Mouse (Mus musculus) kidney, postnatal 0 days (tissue): Measurements from ENCODE around the gene Cdc37l1. TPM values are rescaled to one million over a fixed set of nuclear protein-coding genes. Genes with fewer than 3 reads are reported as not detected.

ENCODE experiments used
- ATAC-seq: fragments of 200-750 bp; cut with Nextera tagmentation; replicated peaks from 2 replicates; pipeline ENCODE4 v1.8.0; 2017; ENCODE audit warnings: low read depth, moderate number of reproducible peaks, moderate TSS enrichment, moderate library complexity; ENCODE audit not compliant: low FRiP score
- DNase-seq: peaks from one replicate; pipeline ENCODE4 v3.0.0-alpha.2; 2016; ENCODE audit warnings: low spot score
- H3K27ac ChIP-seq: fragments of 300-500 bp; sonication (generic); 2 replicates; pipeline ENCODE4 v1.5.1; 2014; ENCODE audit warnings: mild to moderate bottlenecking
- H3K27me3 ChIP-seq: fragments of 300-500 bp; sonication (generic); 2 replicates; pipeline ENCODE4 v1.6.1; 2014; ENCODE audit warnings: low read length, mixed read lengths; ENCODE audit not compliant: insufficient read depth
- H3K36me3 ChIP-seq: fragments of 300-500 bp; sonication (generic); 2 replicates; pipeline ENCODE4 v1.6.1; 2014; ENCODE audit warnings: low read length, mixed read lengths; ENCODE audit not compliant: insufficient read depth
- H3K4me1 ChIP-seq: fragments of 300-500 bp; sonication (generic); replicated peaks from 2 replicates; pipeline ENCODE4 v1.6.1; 2014; ENCODE audit warnings: antibody characterized with exemption, low read length, mixed read lengths; ENCODE audit not compliant: insufficient read depth
- H3K4me2 ChIP-seq: fragments of 300-500 bp; sonication (generic); 2 replicates; pipeline ENCODE4 v1.6.1; 2014; ENCODE audit warnings: mild to moderate bottlenecking, low read length, moderate library complexity, mixed read lengths
- H3K4me3 ChIP-seq: fragments of 300-500 bp; sonication (generic); replicated peaks from 2 replicates; pipeline ENCODE4 v1.5.1; 2014; ENCODE audit warnings: low read depth, low read length
- H3K9ac ChIP-seq: fragments of 300-500 bp; sonication (generic); 2 replicates; pipeline ENCODE4 v1.6.1; 2014; ENCODE audit warnings: low read depth, low read length
- H3K9me3 ChIP-seq: fragments of 300-500 bp; sonication (generic); replicated peaks from 2 replicates; pipeline ENCODE4 v1.6.1; 2016; ENCODE audit warnings: low read length, inconsistent platforms, mixed read lengths
- CTCF ChIP-seq: IDR thresholded peaks from 2 replicates; pipeline ENCODE4 v1.5.1; 2016; ENCODE audit warnings: antibody characterized with exemption, low read depth, mild to moderate bottlenecking, moderate library complexity
- WGBS: fragments of 180-500 bp; shearing (Covaris S2); extraction: QIAGEN DNeasy Blood & Tissue Kit; methylation state at CpG from one replicate; pipeline ENCODE4 v1.1.7; 2014; 5-methylcytosine and 5-hydroxymethylcytosine counted together
- polyA plus RNA-seq: library from polyadenylated mRNA; unstranded; fragments of >200 nt; fragmentation: Nextera tagmentation; extraction: Ambion mirVana; gene quantifications from 2 replicates; pipeline ENCODE4 v1.2.1, GENCODE M21; 2015

Cdc37l1 gene
- polyA plus RNA-seq, 1 experiment from 2014 or later: 28.2 TPM

DNA sequence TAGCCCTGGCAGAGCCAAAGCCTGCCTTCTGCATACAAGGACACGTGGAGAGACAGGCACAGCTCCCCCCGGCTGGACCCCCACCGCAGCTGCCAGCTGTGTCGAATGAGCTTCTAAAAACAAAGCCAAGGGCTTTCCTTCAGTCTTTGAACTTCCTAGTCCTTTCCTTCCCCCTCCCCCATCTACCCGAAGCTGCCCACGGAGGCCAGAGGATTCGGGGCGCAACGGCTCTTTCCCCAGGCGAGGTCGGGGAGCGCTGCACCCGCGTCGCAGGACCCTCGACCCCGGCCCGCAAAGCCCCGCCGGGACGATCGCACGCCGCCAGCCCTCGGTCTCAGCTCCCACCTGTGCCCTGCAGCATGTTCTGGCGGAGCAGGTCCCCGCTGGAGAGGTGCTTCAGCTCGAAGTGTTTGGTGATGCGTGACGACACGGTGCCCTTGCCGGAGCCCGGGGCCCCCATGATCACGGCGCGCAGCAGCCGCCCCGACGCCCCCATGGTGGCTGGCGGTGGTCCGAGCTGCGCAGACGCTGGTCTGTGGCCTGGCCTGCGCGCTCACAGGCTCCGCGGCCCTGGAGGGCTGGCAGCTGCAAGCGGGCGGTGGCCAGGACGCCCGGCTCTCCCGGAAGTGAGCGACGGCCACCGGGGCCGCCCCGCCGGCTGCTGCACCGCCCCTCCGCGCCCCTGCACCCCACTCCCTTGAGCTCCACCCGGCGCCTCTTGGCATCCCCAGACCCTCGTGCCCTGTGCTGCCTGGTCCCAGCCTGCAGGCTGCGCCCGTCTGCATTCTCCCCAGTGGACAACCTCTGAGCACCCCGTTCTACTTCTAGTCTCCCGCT lies 57.4 kb downstream of the Cdc37l1 start, which contains the start of gene Ak3:
TSS of gene Ak3 (minus strand) at position 628 of the 837 bp plus-strand sequence.
- H3K4me3 ChIP-seq: peak within 1 kb of the TSS; percentile 95
- H3K4me1 ChIP-seq: peaks cover 3% of the 10 kb centered on the region; the same call in 1 of the 2 replicates
- no peaks in the 10 kb centered on the region for H3K36me3 ChIP-seq
- peak within 1 kb of the TSS; percentile 96 for H3K27ac ChIP-seq
- H3K4me2 ChIP-seq: peak within 1 kb of the TSS; percentile 86
- peak; percentile 42; the same call in 1 of the 2 replicates for TF ChIP-seq CTCF
- peak within 1 kb of the TSS; percentile 96 for H3K9ac ChIP-seq
- DNase-seq (peak; percentile 79), ATAC-seq (peak; percentile 86)
- H3K9me3 ChIP-seq: no peaks in the 10 kb centered on the region
- no peaks in the 10 kb centered on the region for H3K27me3 ChIP-seq
- under 1% methylated on average over 52 of the region's 68 CpGs for WGBS

GRCm38 (mm10) chr19:29049401-29050075 lies 59.4 kb downstream of the Cdc37l1 start:
- TF ChIP-seq CTCF: no peak
- H3K9me3 ChIP-seq: no peaks in the 10 kb centered on the region
- H3K27ac ChIP-seq: no peak overlapping the region
- H3K27me3 ChIP-seq: no peaks in the 10 kb centered on the region
- H3K9ac ChIP-seq: no peak overlapping the region
- peaks cover 3% of the 10 kb centered on the region; the same call in 1 of the 2 replicates for H3K4me1 ChIP-seq
- H3K36me3 ChIP-seq: no peaks in the 10 kb centered on the region
- DNase-seq (no peak), ATAC-seq (no peak)
- H3K4me3 ChIP-seq: no peak overlapping the region
- no peak overlapping the region for H3K4me2 ChIP-seq
- WGBS: 81% methylated on average over 12 of the region's 12 CpGs

GRCm38 (mm10) chr19:29050186-29050980 lies 60.2 kb downstream of the Cdc37l1 start:
- DNase-seq (no peak), ATAC-seq (no peak)
- Histone ChIP-seq H3K27me3 (no peaks in the 10 kb centered on the region), H3K4me1 (no peaks in the 10 kb centered on the region; the same call in 1 of the 2 replicates), H3K27ac (no peak overlapping the region), H3K9me3 (no peaks in the 10 kb centered on the region), H3K4me2 (no peak overlapping the region), H3K9ac (no peak overlapping the region), H3K36me3 (no peaks in the 10 kb centered on the region), H3K4me3 (no peak overlapping the region)
- 81% methylated on average over 9 of the region's 9 CpGs for WGBS
- TF ChIP-seq CTCF: no peak

DNA sequence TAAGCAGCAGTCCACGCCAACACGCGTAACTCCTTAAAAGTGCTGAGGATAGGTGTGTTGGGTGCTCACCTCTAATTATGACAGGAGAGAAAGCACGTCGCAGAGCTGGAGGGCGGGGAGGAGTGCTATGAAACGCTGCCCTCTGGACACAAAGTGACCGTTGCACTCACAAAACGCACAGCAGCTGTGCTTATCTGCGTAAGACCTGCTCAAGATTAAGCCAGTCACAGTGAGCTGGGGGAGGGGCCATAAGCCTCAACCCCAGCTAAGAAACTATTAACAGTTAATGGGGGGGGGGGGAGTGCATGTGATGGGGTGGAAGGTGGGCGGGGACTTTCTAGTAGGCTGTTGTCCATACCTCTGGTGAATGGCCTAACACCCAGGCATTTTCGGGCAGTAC lies 62.6 kb downstream of the Cdc37l1 start:
- ATAC-seq (no peak; the same call in 1 of the 2 replicates), DNase-seq (no peak)
- 92% methylated on average over 12 of the region's 12 CpGs for WGBS
- Histone ChIP-seq H3K9ac (no peak overlapping the region), H3K4me3 (no peak overlapping the region), H3K27ac (no peak overlapping the region), H3K4me1 (no peaks in the 10 kb centered on the region; the same call in 1 of the 2 replicates), H3K36me3 (no peaks in the 10 kb centered on the region), H3K4me2 (no peak overlapping the region), H3K27me3 (no peaks in the 10 kb centered on the region), H3K9me3 (no peaks in the 10 kb centered on the region)
- TF ChIP-seq CTCF: no peak

GRCm38 (mm10) chr19:29054594-29054993 lies 64.4 kb downstream of the Cdc37l1 start:
- WGBS: 52% methylated on average over 6 of the region's 6 CpGs
- no peak for TF ChIP-seq CTCF
- no peak for ATAC-seq

GRCm38 (mm10) chr19:29055469-29055868 lies 65.3 kb downstream of the Cdc37l1 start:
- H3K27me3 ChIP-seq: no peaks in the 10 kb centered on the region
- no peaks in the 10 kb centered on the region for H3K4me1 ChIP-seq
- H3K27ac ChIP-seq: no peak overlapping the region
- no peak overlapping the region for H3K4me2 ChIP-seq
- DNase-seq (no peak), ATAC-seq (no peak)
- H3K36me3 ChIP-seq: no peaks in the 10 kb centered on the region
- WGBS: 89% methylated on average over 4 of the region's 4 CpGs
- TF ChIP-seq CTCF: no peak
- no peak overlapping the region for H3K9ac ChIP-seq
- no peak overlapping the region for H3K4me3 ChIP-seq
- H3K9me3 ChIP-seq: no peaks in the 10 kb centered on the region

More at GRCm38 (mm10) chr19:29054594-29054993, 64.4 kb downstream of the Cdc37l1 start:
- no peaks in the 10 kb centered on the region for H3K27me3 ChIP-seq
- H3K4me1 ChIP-seq: no peaks in the 10 kb centered on the region
- DNase-seq: no peak
- no peaks in the 10 kb centered on the region for H3K36me3 ChIP-seq
- no peak overlapping the region for H3K9ac ChIP-seq
- no peak overlapping the region for H3K27ac ChIP-seq
- H3K4me2 ChIP-seq: no peak overlapping the region
- no peaks in the 10 kb centered on the region for H3K9me3 ChIP-seq
- H3K4me3 ChIP-seq: no peak overlapping the region
